Mouse (Mus musculus) liver, adult 2 months (tissue): Measurements from ENCODE around the gene Mosmo.

Experiments
- CTCF ChIP-seq: fragments of 200-500 bp; IDR thresholded peaks from 2 replicates; pipeline ENCODE4 v1.5.1; 2011; ENCODE audit warnings: low read depth, low read length, control low read depth
- POLR2A ChIP-seq: fragments of 200-500 bp; IDR thresholded peaks from 2 replicates; pipeline ENCODE4 v1.6.1; 2011; ENCODE audit warnings: low read length, control low read depth; ENCODE audit not compliant: insufficient read depth; ENCODE audit errors: extremely low read depth

DNA sequence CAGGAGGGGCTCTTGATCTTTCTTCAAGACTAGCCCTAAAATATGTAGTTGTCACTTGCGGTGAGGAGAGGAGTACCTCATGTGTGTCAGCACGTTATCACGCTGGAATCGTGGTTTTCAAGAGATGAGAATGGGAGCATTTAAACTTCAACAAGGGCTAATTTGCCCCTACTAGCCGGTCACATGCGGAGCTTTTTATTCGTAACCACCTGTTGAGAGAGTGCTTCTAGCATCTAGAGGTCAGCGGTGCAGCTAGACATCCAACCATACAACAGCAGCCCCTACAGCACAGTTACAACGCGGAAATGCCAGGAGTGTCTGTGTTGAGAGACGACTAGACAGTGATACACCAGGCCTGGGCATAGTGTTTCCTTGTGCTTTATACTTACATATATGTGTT lies 41.6 kb upstream of the Mosmo start:
- TF ChIP-seq CTCF = no peak
- TF ChIP-seq POLR2A = no peak
